Mouse (Mus musculus) liver, embryonic 14 days (tissue): ENCODE data around the gene Zxdc. TPM values are rescaled to one million over a fixed set of nuclear protein-coding genes. Genes with fewer than 3 reads are reported as not detected.

ENCODE experiments used
- polyA plus RNA-seq: library from polyadenylated mRNA; depleted of rRNA; stranded (reverse); fragments of >200 nt; gene quantifications from 2 replicates; pipeline ENCODE4 v1.2.3, GENCODE M21; 2012; rRNA removed

The Zxdc gene
- 2.9 and 3.4 TPM in 2 replicates for polyA plus RNA-seq

GRCm38 (mm10) chr6:90368976-90369724 lies at the start of gene Zxdc:
Gene Zxdc (plus strand): TSS chr6:90369492.

GRCm38 (mm10) chr6:90324991-90325390 lies 44.3 kb upstream of the Zxdc start, which contains the start of gene Chst13:
Gene Chst13 (minus strand): TSS chr6:90325185.

GRCm38 (mm10) chr6:90332561-90333425 lies 36.5 kb upstream of the Zxdc start, which contains the start of gene Uroc1:
Gene Uroc1 (plus strand): TSS chr6:90333284.

GRCm38 (mm10) chr6:90428380-90428974 lies 59.2 kb downstream of the Zxdc start, which contains the start of gene Cfap100:
Gene Cfap100 (minus strand): TSS chr6:90428797.

Other genes starting within 250 kb of the Zxdc start
- not detected in 2 replicates for gene Vmn1r51, start 246.9 kb upstream of the Zxdc start, polyA plus RNA-seq
- not detected in 2 replicates for gene Vmn1r52, start 194.7 kb upstream of the Zxdc start, polyA plus RNA-seq
- not detected in 2 replicates for gene V1ra8, start 166.7 kb upstream of the Zxdc start, polyA plus RNA-seq
- gene Vmn1r53, start 145.1 kb upstream of the Zxdc start, polyA plus RNA-seq, result 0.02 TPM in 1 of 2 replicates, not detected in the other
- not detected in 2 replicates for gene Vmn1r54, start 123.2 kb upstream of the Zxdc start, polyA plus RNA-seq
- gene BC048671, start 68.3 kb upstream of the Zxdc start, polyA plus RNA-seq, result not detected in 2 replicates
- 8.1 and 9.9 TPM in 2 replicates for gene Chst13, start 44.3 kb upstream of the Zxdc start, polyA plus RNA-seq
- 13.0 and 16.6 TPM in 2 replicates for gene Uroc1, start 36.2 kb upstream of the Zxdc start, polyA plus RNA-seq
- 0.03 and 0.05 TPM in 2 replicates for gene Cfap100, start 59.3 kb downstream of the Zxdc start, polyA plus RNA-seq
- 6.5 and 7.0 TPM in 2 replicates for gene Klf15, start 93.1 kb downstream of the Zxdc start, polyA plus RNA-seq
- 9.1 and 10.2 TPM in 2 replicates for gene Aldh1l1, start 116.9 kb downstream of the Zxdc start, polyA plus RNA-seq
- 19.9 and 22.0 TPM in 2 replicates for gene Slc41a3, start 235.2 kb downstream of the Zxdc start, polyA plus RNA-seq